Mouse (Mus musculus): ENCODE measurements around the gene Acin1.

DNA sequence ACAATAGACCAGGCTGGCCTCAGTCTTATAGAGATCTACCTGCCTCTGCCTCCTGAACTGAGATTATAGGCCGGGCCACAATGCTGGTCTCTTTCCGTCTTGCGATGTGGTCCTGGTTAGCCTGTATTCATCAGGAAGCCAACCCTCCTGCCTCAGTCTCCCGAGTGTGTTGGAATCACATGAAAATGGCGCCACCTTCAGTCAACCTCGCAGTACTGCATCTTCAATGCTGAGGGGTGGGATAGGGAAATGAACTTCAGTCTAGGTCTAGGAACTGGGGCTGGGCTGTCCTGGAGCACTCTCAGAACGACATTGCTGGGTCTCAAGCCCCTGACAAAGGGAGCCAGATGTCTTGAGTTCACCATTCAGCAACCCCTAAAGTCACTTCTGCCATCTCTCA is 89.6 kb downstream of the Acin1 start:
- TF ChIP-seq CTCF (IDR thresholded peaks at IDR 0.05; ENCODE audit: control insufficient read depth, insufficient read depth, insufficient read length) (no peak), MYOD1 (IDR thresholded peaks at IDR 0.05; ENCODE audit: control insufficient read depth, insufficient read length, low read depth) (no peak), USF1 (IDR thresholded peaks at IDR 0.05; ENCODE audit: low read depth) (no peak)

Data from C2C12 (cell line).